Mouse (Mus musculus): ENCODE data around the gene Tead1. TPM values are rescaled to one million over a fixed set of nuclear protein-coding genes. Genes with fewer than 3 reads are reported as not detected.

The Tead1 gene
- polyA plus RNA-seq, 1 experiment from 2014 or later = 15.0 TPM

GRCm38 (mm10) chr7:112719394-112720142 is 40.5 kb downstream of the Tead1 start:
- 37% methylated on average over 11 of the region's 11 CpGs for whole genome bisulfite sequencing

GRCm38 (mm10) chr7:112720143-112720988 is 41.2 kb downstream of the Tead1 start:
- H3K9ac ChIP-seq = 0 out of 2 replicates have a peak overlapping the region, but pooled peaks have one; percentile 22
- peak overlapping the region; percentile 47 for H3K4me2 ChIP-seq
- no peaks in the 10 kb centered on the region for H3K36me3 ChIP-seq (replicated peaks)
- peak; percentile 80 for ATAC-seq (replicated peaks)
- H3K4me1 ChIP-seq = peaks cover 27% of the 10 kb centered on the region
- H3K9me3 ChIP-seq = no peaks in the 10 kb centered on the region
- H3K27ac ChIP-seq = peak overlapping the region; percentile 68
- peak overlapping the region; percentile 23 for H3K4me3 ChIP-seq
- WGBS = 10% methylated on average over 23 of the region's 23 CpGs
- no peaks in the 10 kb centered on the region for H3K27me3 ChIP-seq (replicated peaks)

More at GRCm38 (mm10) chr7:112719394-112720142, 40.5 kb downstream of the Tead1 start:
- Histone ChIP-seq H3K4me1 (peaks cover 27% of the 10 kb centered on the region), H3K4me3 (no peak overlapping the region), H3K36me3 (replicated peaks) (no peaks in the 10 kb centered on the region), H3K27ac (peak overlapping the region; percentile 68), H3K9ac (no peak overlapping the region), H3K4me2 (peak overlapping the region; percentile 47; the same call in 1 of the 2 replicates), H3K27me3 (replicated peaks) (no peaks in the 10 kb centered on the region), H3K9me3 (no peaks in the 10 kb centered on the region)
- ATAC-seq (replicated peaks) = no peak

- Histone ChIP-seq H3K27ac (peak overlapping the region; percentile 68), H3K4me3 (peak overlapping the region; percentile 23), H3K9me3 (no peaks in the 10 kb centered on the region), H3K27me3 (replicated peaks) (no peaks in the 10 kb centered on the region), H3K9ac (0 out of 2 replicates have a peak overlapping the region, but pooled peaks have one; percentile 22), H3K4me2 (peak overlapping the region; percentile 47), H3K36me3 (replicated peaks) (no peaks in the 10 kb centered on the region), H3K4me1 (peaks cover 27% of the 10 kb centered on the region)
- WGBS = 19% methylated on average over 4 of the region's 4 CpGs
- 0 out of 2 replicates have a peak, but pooled peaks have one; percentile 22 for ATAC-seq (replicated peaks)
Measured at GRCm38 (mm10) chr7:112720989-112721337, 41.8 kb downstream of the Tead1 start.

- H3K27me3 ChIP-seq (replicated peaks) = no peaks in the 10 kb centered on the region
- 82% methylated on average over 4 of the region's 4 CpGs for WGBS
- H3K9ac ChIP-seq = no peak overlapping the region
- peaks cover 27% of the 10 kb centered on the region for H3K4me1 ChIP-seq
- no peak overlapping the region for H3K4me3 ChIP-seq
- no peak overlapping the region for H3K4me2 ChIP-seq
- no peak overlapping the region for H3K27ac ChIP-seq
- no peaks in the 10 kb centered on the region for H3K9me3 ChIP-seq
- ATAC-seq (replicated peaks) = no peak
- H3K36me3 ChIP-seq (replicated peaks) = no peaks in the 10 kb centered on the region
Measured at GRCm38 (mm10) chr7:112721859-112722258, 42.7 kb downstream of the Tead1 start.

- Histone ChIP-seq H3K4me3 (no peak overlapping the region), H3K4me2 (no peak overlapping the region), H3K9me3 (no peaks in the 10 kb centered on the region), H3K36me3 (replicated peaks) (no peaks in the 10 kb centered on the region), H3K4me1 (no peaks in the 10 kb centered on the region; the same call in 1 of the 2 replicates), H3K9ac (no peak overlapping the region), H3K27me3 (replicated peaks) (no peaks in the 10 kb centered on the region), H3K27ac (no peak overlapping the region)
- 84% methylated on average over 2 of the region's 2 CpGs for WGBS
- no peak for ATAC-seq (replicated peaks)
Measured at GRCm38 (mm10) chr7:112728399-112728798, 49.3 kb downstream of the Tead1 start.

GRCm38 (mm10) chr7:112730209-112730608 is 51.1 kb downstream of the Tead1 start:
- WGBS = 82% methylated on average over 5 of the region's 5 CpGs
- Histone ChIP-seq H3K27me3 (replicated peaks) (no peaks in the 10 kb centered on the region), H3K36me3 (replicated peaks) (no peaks in the 10 kb centered on the region), H3K27ac (no peak overlapping the region), H3K4me2 (no peak overlapping the region), H3K9me3 (no peaks in the 10 kb centered on the region), H3K4me3 (no peak overlapping the region), H3K4me1 (no peaks in the 10 kb centered on the region; the same call in 1 of the 2 replicates), H3K9ac (no peak overlapping the region)
- ATAC-seq (replicated peaks) = no peak

- Histone ChIP-seq H3K4me1 (no peaks in the 10 kb centered on the region; the same call in 1 of the 2 replicates), H3K4me2 (no peak overlapping the region), H3K9me3 (no peaks in the 10 kb centered on the region), H3K36me3 (replicated peaks) (no peaks in the 10 kb centered on the region), H3K9ac (no peak overlapping the region), H3K27me3 (replicated peaks) (no peaks in the 10 kb centered on the region), H3K4me3 (no peak overlapping the region), H3K27ac (no peak overlapping the region)
- ATAC-seq (replicated peaks) = no peak
- WGBS = 77% methylated on average over 8 of the region's 8 CpGs
Measured at GRCm38 (mm10) chr7:112731584-112731983, 52.5 kb downstream of the Tead1 start.

- no peaks in the 10 kb centered on the region for H3K36me3 ChIP-seq (replicated peaks)
- no peaks in the 10 kb centered on the region for H3K27me3 ChIP-seq (replicated peaks)
- H3K4me3 ChIP-seq = no peak overlapping the region
- peaks cover 33% of the 10 kb centered on the region for H3K4me1 ChIP-seq
- H3K9me3 ChIP-seq = no peaks in the 10 kb centered on the region
- ATAC-seq (replicated peaks) = no peak
- no peak overlapping the region for H3K4me2 ChIP-seq
- 78% methylated on average over 6 of the region's 6 CpGs for WGBS
- H3K9ac ChIP-seq = no peak overlapping the region
- H3K27ac ChIP-seq = no peak overlapping the region
Measured at GRCm38 (mm10) chr7:112739174-112739573, 60.1 kb downstream of the Tead1 start.

- ATAC-seq (replicated peaks) = no peak
- H3K27ac ChIP-seq = no peak overlapping the region
- H3K27me3 ChIP-seq (replicated peaks) = no peaks in the 10 kb centered on the region
- no peak overlapping the region for H3K9ac ChIP-seq
- no peak overlapping the region for H3K4me3 ChIP-seq
- H3K36me3 ChIP-seq (replicated peaks) = no peaks in the 10 kb centered on the region
- 20% methylated on average over 12 of the region's 12 CpGs for WGBS
- H3K4me2 ChIP-seq = no peak overlapping the region
- H3K4me1 ChIP-seq = peaks cover 33% of the 10 kb centered on the region
- H3K9me3 ChIP-seq = no peaks in the 10 kb centered on the region
Measured at GRCm38 (mm10) chr7:112741790-112742189, 62.7 kb downstream of the Tead1 start.

- peaks cover 33% of the 10 kb centered on the region for H3K4me1 ChIP-seq
- H3K4me2 ChIP-seq = no peak overlapping the region
- no peaks in the 10 kb centered on the region for H3K36me3 ChIP-seq (replicated peaks)
- no peaks in the 10 kb centered on the region for H3K9me3 ChIP-seq
- 38% methylated on average over 7 of the region's 7 CpGs for WGBS
- no peak overlapping the region for H3K9ac ChIP-seq
- no peaks in the 10 kb centered on the region for H3K27me3 ChIP-seq (replicated peaks)
- peak; percentile 44; the same call in 1 of the 2 replicates for ATAC-seq (replicated peaks)
- H3K27ac ChIP-seq = no peak overlapping the region; the same call in 1 of the 2 replicates
- no peak overlapping the region for H3K4me3 ChIP-seq
Measured at GRCm38 (mm10) chr7:112743063-112743462, 63.9 kb downstream of the Tead1 start.

GRCm38 (mm10) chr7:112743621-112744395 is 64.7 kb downstream of the Tead1 start:
- Histone ChIP-seq H3K4me3 (no peak overlapping the region), H3K27me3 (replicated peaks) (no peaks in the 10 kb centered on the region), H3K9me3 (no peaks in the 10 kb centered on the region), H3K4me1 (peaks cover 32% of the 10 kb centered on the region), H3K4me2 (peak overlapping the region; percentile 20; the same call in 1 of the 2 replicates), H3K9ac (no peak overlapping the region), H3K27ac (peak overlapping the region; percentile 5; the same call in 1 of the 2 replicates), H3K36me3 (replicated peaks) (no peaks in the 10 kb centered on the region)
- peak; percentile 64 for ATAC-seq (replicated peaks)
- WGBS = 5% methylated on average over 11 of the region's 11 CpGs

GRCm38 (mm10) chr7:112747187-112747586 is 68.1 kb downstream of the Tead1 start:
- H3K9ac ChIP-seq = no peak overlapping the region
- WGBS = 55% methylated on average over 3 of the region's 3 CpGs
- no peak overlapping the region for H3K4me2 ChIP-seq
- no peaks in the 10 kb centered on the region for H3K36me3 ChIP-seq (replicated peaks)
- H3K4me3 ChIP-seq = no peak overlapping the region
- no peak overlapping the region for H3K27ac ChIP-seq
- H3K27me3 ChIP-seq (replicated peaks) = no peaks in the 10 kb centered on the region
- ATAC-seq (replicated peaks) = no peak
- H3K9me3 ChIP-seq = no peaks in the 10 kb centered on the region
- peaks cover 18% of the 10 kb centered on the region for H3K4me1 ChIP-seq

All from midbrain, embryonic 15.5 days (tissue).